Mouse (Mus musculus) olfactory bulb, adult 2 months (tissue): ENCODE data around the gene Ccz1. TPM values are rescaled to one million over a fixed set of nuclear protein-coding genes. Genes with fewer than 3 reads are reported as not detected.
"Not testable (repeated sequence)": the region's sequence is repeated elsewhere in the genome, so short reads cannot be mapped to it uniquely, and the experiment has no call there.

ENCODE experiments used
- H3K27ac ChIP-seq: fragments of 200-500 bp; 2 replicates; pipeline ENCODE4 v1.5.1; 2012; ENCODE audit warnings: low read depth, low read length; ENCODE audit not compliant: insufficient read depth
- H3K4me1 ChIP-seq: fragments of 200-500 bp; 2 replicates; pipeline ENCODE4 v1.6.1; 2012; ENCODE audit warnings: low read length; ENCODE audit not compliant: control insufficient read depth, insufficient read depth
- H3K4me3 ChIP-seq: fragments of 200-500 bp; 2 replicates; pipeline ENCODE4 v1.5.1; 2012; ENCODE audit warnings: mild to moderate bottlenecking, low read depth, low read length, moderate library complexity; ENCODE audit not compliant: insufficient read depth
- CTCF ChIP-seq: fragments of 200-500 bp; IDR thresholded peaks from 2 replicates; pipeline ENCODE4 v1.5.1; 2012; ENCODE audit warnings: low read depth, mild to moderate bottlenecking, low read length, moderate library complexity; ENCODE audit not compliant: insufficient read depth
- POLR2A ChIP-seq: fragments of 200-500 bp; IDR thresholded peaks from 2 replicates; pipeline ENCODE4 v1.6.1; 2012; ENCODE audit warnings: mild to moderate bottlenecking, low read depth, low read length, moderate library complexity; ENCODE audit not compliant: insufficient read depth
- WGBS: fragments of 180-500 bp; shearing (Covaris S2); methylation state at CpG from one replicate; pipeline ENCODE4 v1.1.7; 2018; 5-methylcytosine and 5-hydroxymethylcytosine counted together
- polyA plus RNA-seq: library from polyadenylated mRNA; stranded (reverse); fragments of >200 nt; gene quantifications from 2 replicates; pipeline ENCODE4 v1.2.4, GENCODE M21; 2012; ENCODE audit warnings: low replicate concordance; ENCODE audit not compliant: missing spikeins, insufficient read depth, insufficient read length

Gene Ccz1
- polyA plus RNA-seq, 1 experiment = 341 TPM

DNA sequence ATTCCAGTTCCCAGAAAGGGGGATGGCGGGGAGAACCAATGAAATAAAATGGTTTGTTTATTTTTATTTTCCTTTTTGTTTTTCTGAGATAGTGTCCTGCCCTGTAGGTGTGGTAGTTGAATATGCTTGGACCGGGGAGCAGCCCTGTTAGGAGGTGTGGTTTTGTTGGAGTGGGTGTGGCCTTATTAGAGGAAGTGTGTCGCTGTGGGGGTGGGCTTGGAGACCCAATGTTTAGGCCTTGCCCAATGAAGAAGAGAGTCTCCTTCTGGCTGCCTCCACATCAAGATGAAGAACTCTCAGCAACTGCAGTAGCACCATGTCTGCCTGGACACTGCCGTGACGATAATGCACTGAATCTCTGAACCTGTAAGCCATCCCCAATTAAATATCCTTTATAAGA, 25.2 kb upstream of the Ccz1 start:
- H3K27ac ChIP-seq = no peak overlapping the region
- no peak overlapping the region for H3K4me3 ChIP-seq
- peaks cover 5% of the 10 kb centered on the region; the same call in 1 of the 2 replicates for H3K4me1 ChIP-seq
- TF ChIP-seq POLR2A = no peak
- TF ChIP-seq CTCF = no peak
- WGBS = 89% methylated on average over 5 of the region's 5 CpGs

DNA sequence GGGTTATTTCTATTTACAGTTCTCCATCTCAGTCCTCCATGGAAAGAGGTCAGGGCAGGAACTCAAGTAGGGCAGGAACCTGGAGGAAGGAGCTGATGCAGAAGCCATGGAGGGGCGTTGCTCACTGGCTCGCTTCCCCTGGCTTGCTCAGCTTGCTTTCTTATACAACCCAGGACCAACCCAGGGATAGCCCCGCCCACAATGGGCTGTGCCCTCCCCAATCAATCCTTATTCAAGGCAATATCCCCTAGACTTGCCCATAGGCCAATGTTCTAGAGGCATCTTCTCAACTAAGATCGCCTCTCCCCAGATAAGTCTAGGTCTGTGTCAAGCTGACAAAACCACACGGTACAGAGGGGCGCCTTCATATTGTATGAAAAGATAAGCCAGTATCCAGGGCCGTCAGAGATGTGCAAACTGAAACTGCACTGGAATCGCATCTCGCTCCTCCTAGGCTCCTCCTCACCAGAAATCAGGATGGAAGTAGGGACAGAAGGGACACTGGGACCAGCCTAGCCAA, 24.5 kb upstream of the Ccz1 start:
- H3K4me1 ChIP-seq = peaks cover 5% of the 10 kb centered on the region; the same call in 1 of the 2 replicates
- TF ChIP-seq CTCF = no peak
- no peak for TF ChIP-seq POLR2A
- no peak overlapping the region for H3K27ac ChIP-seq
- 76% methylated on average over 9 of the region's 9 CpGs for WGBS
- H3K4me3 ChIP-seq = no peak overlapping the region

GRCm38 (mm10) chr5:144036952-144037351, 22.3 kb upstream of the Ccz1 start:
- TF ChIP-seq CTCF (no peak), POLR2A (no peak)
- 45% methylated on average over 17 of the region's 17 CpGs for WGBS
- H3K4me1 ChIP-seq = peaks cover 5% of the 10 kb centered on the region; the same call in 1 of the 2 replicates
- H3K4me3 ChIP-seq = no peak overlapping the region
- H3K27ac ChIP-seq = no peak overlapping the region

DNA sequence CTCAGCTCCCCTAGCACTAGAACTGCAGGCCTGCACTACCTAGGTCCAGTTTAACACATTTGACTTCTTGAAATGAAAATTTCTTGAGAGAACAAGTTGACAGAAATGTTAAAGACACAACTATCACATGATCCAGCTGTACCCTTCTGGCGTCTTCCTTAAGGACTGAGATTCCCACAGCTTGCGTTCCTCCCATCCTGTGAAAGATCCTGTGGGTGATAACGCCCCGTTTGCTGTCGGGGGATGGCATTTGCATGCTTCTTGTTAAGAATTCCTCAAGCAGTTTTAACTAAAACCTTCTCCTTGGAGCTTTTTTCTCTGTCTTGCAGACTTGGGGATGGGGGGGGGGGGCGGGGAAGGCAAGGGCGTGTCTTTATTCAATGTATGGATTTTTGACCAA, 19.9 kb upstream of the Ccz1 start:
- H3K4me3 ChIP-seq = no peak overlapping the region
- H3K4me1 ChIP-seq = peaks cover 5% of the 10 kb centered on the region; the same call in 1 of the 2 replicates
- no peak overlapping the region for H3K27ac ChIP-seq
- 63% methylated on average over 7 of the region's 7 CpGs for WGBS
- TF ChIP-seq CTCF (no peak), POLR2A (no peak)

DNA sequence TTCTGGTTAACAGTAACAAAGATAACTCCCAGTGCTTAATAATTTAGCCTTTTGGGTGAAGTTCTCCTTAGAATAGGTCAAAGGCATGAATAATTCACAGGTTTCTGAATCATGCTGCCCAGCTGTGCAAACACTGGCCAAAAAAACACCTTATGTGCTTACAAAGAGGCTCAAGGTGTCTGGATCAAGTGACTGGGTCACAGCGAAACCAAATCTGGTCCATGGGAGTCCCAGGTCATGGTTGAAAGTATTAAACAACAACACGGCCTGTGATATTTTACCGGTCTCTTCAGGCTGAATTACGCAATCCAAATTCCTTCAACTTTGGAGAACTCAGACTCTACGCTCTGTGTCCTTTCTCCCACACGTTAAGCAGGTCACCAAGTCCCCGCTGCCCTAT, 17.8 kb upstream of the Ccz1 start:
- Histone ChIP-seq H3K27ac (no peak overlapping the region), H3K4me1 (peaks cover 5% of the 10 kb centered on the region; the same call in 1 of the 2 replicates), H3K4me3 (no peak overlapping the region)
- WGBS = 92% methylated on average over 7 of the region's 7 CpGs
- TF ChIP-seq CTCF = no peak
- TF ChIP-seq POLR2A = no peak

DNA sequence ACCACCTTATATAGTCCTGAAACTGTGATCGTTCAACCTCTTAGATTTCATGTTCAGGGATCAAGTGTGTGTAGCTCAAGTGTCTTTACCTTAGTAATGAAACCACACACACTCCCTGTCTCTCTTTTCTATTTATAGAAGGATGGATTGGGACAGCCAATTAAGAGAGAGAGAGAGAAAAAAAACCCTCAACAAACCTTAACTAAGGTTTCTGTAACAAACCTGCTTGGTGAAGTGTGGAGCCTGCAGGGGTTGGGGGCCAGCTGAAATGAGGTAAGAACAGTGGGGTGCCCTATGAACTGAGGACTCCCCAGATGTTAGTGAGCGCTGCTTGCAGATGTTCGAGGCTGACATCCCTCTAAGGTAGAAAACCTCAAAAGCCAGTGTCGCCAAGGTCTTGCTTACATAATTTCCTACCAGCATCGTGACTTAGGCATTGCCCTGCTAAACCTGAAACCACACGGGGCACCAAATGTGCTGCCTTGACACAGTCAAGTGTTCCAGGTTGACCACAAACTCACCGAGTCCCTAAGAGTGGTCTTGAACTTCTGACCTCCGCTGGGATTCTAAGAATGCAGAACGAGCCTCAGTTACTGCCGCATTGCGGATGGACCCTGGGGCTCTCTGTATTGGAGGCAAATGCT, 12.1 kb upstream of the Ccz1 start, which contains the start of gene Ocm:
TSS of gene Ocm (minus strand) at position 51 of the 644 bp plus-strand sequence.
- Histone ChIP-seq H3K4me3 (no peak within 1 kb of the TSS), H3K4me1 (no peaks in the 10 kb centered on the region), H3K27ac (no peak within 1 kb of the TSS)
- 77% methylated on average over 11 of the region's 11 CpGs for WGBS
- TF ChIP-seq CTCF (no peak), POLR2A (no peak)

DNA sequence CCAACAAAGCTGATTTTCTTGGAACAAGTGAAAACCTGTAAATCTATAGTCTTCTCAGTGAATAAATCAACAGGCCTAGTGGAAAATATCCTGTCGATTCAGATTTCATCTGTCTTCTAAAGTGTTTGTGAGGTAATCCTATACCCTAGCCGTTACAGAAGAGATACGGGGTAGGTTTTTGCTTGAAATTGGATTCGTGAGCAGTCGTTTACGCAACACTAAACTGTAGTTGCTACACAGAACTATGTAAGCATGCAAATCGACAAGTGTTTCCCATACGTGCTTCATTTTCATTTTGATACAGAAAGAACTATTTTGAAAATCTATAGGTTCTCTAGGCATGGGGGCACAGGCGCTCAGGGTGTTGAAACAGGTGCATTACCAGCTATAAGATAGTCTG, 1.2 kb upstream of the Ccz1 start:
- Histone ChIP-seq H3K27ac (no peak overlapping the region), H3K4me1 (0 out of 2 replicates have a peak, but pooled peaks cover 2% of the 10 kb centered on the region), H3K4me3 (no peak overlapping the region)
- 88% methylated on average over 9 of the region's 9 CpGs for WGBS
- no peak for TF ChIP-seq POLR2A
- no peak for TF ChIP-seq CTCF

DNA sequence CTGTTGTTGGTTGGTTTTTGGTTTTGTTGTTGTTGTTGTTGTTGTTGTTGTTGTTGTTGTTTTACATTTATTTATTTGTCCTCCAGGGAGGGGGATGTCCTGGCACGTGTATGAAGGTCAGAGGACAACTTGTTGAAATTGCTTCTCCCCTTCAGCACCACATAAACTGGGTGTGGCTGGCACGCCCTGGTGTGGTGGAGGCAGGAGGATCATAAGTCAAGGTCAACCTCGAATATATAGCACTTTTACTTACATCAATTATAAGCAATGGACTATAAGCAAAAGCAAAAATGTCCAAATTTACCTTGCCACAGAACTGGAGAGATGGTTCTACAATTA, 604 bp upstream of the Ccz1 start:
- H3K27ac ChIP-seq = no peak overlapping the region
- no peak for TF ChIP-seq CTCF
- H3K4me3 ChIP-seq = no peak overlapping the region
- H3K4me1 ChIP-seq = 0 out of 2 replicates have a peak, but pooled peaks cover 2% of the 10 kb centered on the region
- 79% methylated on average over 3 of the region's 3 CpGs for WGBS

- H3K27ac ChIP-seq, H3K4me1 ChIP-seq, H3K4me3 ChIP-seq: not testable (repeated sequence)
- WGBS = 62% methylated on average over 13 of the region's 13 CpGs
Measured at GRCm38 (mm10) chr5:144013366-144014134, 1.1 kb downstream of the Ccz1 start.
